Mouse (Mus musculus): ENCODE data around the gene Prdm1. TPM values are rescaled to one million over a fixed set of nuclear protein-coding genes. Genes with fewer than 3 reads are reported as not detected.

The Prdm1 gene
- total RNA-seq, 2 experiments from 2014 or later: 0.91 to 1.7 TPM

- peak; percentile 70 for ATAC-seq (replicated peaks; ENCODE audit: low FRiP score, poor library complexity, severe bottlenecking)
Measured at GRCm38 (mm10) chr10:44458534-44459315, 69.6 kb downstream of the Prdm1 start.

- no peak for ATAC-seq (replicated peaks; ENCODE audit: low FRiP score, poor library complexity, severe bottlenecking)
Measured at GRCm38 (mm10) chr10:44457791-44458533, 70.3 kb downstream of the Prdm1 start.

- no peak for ATAC-seq (replicated peaks; ENCODE audit: low FRiP score, poor library complexity, severe bottlenecking)
Measured at GRCm38 (mm10) chr10:44456757-44457595, 71.3 kb downstream of the Prdm1 start.

DNA sequence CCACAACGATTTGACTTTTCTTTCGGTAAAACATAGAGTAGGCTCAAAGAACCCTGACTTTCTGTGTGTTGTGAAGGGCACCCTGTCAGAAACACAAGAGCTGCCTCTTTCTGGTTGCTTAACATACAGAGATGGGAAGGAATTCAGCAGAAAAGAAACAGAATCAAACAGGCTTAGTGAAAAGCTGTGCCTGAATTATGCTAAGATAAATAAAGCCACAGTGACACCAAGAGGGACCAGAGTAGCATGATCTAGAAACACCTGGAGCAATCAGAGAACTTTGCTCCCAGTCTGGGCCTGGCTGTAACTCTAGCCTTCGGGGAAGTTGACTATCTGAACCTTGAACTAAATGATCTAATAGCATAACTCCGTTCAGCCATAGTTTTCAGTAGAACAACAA, 73.5 kb downstream of the Prdm1 start:
- no peak for ATAC-seq (replicated peaks; ENCODE audit: low FRiP score, poor library complexity, severe bottlenecking)

DNA sequence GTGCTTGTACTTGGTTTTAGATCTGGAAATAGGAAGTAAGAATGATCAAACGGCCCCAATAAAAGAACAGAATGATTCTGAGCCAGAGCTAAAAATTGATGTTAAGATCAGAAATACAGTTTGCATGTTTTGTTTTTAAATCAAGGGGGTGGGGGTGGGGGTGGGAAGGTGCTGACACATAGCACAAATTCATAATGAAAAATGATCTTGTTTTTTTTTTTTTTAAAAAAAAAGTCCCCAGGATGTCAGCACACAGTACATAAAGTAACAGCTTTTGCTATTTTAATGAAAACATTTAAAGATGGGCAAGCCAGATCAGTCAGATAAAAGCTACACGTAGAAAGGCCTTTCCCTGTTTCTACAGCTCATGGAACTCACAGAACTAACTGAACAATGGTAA, 74.2 kb downstream of the Prdm1 start:
- no peak for ATAC-seq (replicated peaks; ENCODE audit: low FRiP score, poor library complexity, severe bottlenecking)

- ATAC-seq (replicated peaks; ENCODE audit: low FRiP score, poor library complexity, severe bottlenecking): no peak
Measured at GRCm38 (mm10) chr10:44450835-44451234, 77.5 kb downstream of the Prdm1 start.

- no peak for ATAC-seq (replicated peaks; ENCODE audit: low FRiP score, poor library complexity, severe bottlenecking)
Measured at GRCm38 (mm10) chr10:44450108-44450507, 78.2 kb downstream of the Prdm1 start.

- no peak for ATAC-seq (replicated peaks; ENCODE audit: low FRiP score, poor library complexity, severe bottlenecking)
Measured at GRCm38 (mm10) chr10:44449666-44450065, 78.6 kb downstream of the Prdm1 start.

DNA sequence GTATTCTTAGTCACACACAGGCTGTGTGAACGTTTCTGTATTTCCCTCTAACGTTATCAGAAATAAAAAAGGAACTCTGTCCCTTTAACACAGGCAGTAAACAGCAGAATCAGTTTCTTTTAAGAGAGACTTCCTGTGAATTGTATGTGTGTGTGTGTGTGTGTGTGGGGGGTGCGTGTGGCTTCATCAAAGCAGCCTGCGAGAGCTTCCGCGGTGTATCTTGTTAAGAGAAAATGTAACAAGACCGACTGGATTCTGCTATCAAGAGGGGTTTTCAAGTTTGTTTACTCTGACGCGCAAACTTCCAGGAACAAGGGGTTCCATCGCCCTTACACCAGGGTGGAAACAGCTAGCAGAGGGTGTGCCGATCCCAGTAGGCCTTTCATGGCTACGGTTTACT, 80.1 kb downstream of the Prdm1 start:
- no peak for ATAC-seq (replicated peaks; ENCODE audit: low FRiP score, poor library complexity, severe bottlenecking)

- ATAC-seq (replicated peaks; ENCODE audit: low FRiP score, poor library complexity, severe bottlenecking): no peak
Measured at GRCm38 (mm10) chr10:44447406-44448139, 80.7 kb downstream of the Prdm1 start.

GRCm38 (mm10) chr10:44447001-44447400, 81.3 kb downstream of the Prdm1 start:
- ATAC-seq (replicated peaks; ENCODE audit: low FRiP score, poor library complexity, severe bottlenecking): no peak

- ATAC-seq (replicated peaks; ENCODE audit: low FRiP score, poor library complexity, severe bottlenecking): no peak
Measured at GRCm38 (mm10) chr10:44444415-44444814, 83.9 kb downstream of the Prdm1 start.

DNA sequence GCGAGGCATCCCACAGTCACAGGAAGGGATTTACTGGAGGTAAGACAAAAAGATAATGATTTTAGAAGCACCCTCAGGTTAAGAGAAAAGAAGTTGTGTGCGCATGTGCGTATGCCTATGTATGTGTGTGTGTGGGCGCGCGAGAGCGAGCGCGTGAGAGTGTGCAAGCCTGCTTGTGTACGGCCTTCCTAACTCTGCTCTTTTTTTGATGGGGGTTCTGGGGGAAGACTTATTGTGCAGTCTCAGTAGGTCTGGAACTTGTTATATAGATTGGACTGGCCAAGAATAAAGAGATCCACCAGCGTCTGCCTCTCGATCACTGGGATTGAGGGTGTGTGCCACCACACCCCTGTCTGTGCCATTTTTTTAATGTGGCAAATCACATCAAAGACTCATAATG, 84.6 kb downstream of the Prdm1 start:
- no peak for ATAC-seq (replicated peaks; ENCODE audit: low FRiP score, poor library complexity, severe bottlenecking)

DNA sequence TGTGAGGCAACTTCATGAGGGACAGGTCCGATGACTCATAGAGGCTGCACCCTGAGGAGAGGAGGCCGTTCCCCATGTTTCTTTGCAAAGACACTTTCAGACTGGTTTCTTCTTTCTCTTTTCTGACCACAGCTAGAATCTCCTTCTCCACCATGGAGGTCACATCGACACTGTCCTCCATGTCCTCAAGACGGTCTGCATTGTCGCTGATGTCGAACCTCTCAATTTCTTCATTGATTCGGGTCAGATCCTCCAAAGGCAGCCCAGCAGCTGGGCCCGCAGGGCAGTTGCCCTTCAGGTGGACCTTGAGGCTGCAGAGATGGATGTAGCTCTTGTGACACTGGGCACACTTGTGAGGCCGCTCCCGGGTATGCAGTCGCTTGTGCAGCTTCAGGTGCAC, 88.6 kb downstream of the Prdm1 start:
- no peak for ATAC-seq (replicated peaks; ENCODE audit: low FRiP score, poor library complexity, severe bottlenecking)

GRCm38 (mm10) chr10:44437614-44438013, 90.7 kb downstream of the Prdm1 start:
- ATAC-seq (replicated peaks; ENCODE audit: low FRiP score, poor library complexity, severe bottlenecking): no peak

DNA sequence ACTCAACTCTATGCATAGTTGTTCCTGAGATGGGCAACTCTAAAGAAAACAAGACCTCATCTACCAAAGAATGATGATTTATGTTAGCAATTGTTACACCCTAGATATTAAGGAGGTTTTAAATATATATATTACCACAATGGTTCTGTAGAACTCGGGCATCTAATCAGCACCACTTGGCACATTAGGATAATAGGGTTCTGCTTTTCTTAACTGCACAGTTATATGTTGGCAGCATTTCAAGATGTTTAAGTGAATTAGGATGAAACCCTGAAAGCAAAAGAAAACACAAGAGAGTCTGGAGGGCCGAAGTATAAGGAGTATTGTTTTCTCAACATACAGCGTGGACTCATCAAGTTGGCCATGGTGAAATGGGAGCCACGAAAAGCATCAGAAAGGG, 92.3 kb downstream of the Prdm1 start:
- no peak for ATAC-seq (replicated peaks; ENCODE audit: low FRiP score, poor library complexity, severe bottlenecking)

- no peak for ATAC-seq (replicated peaks; ENCODE audit: low FRiP score, poor library complexity, severe bottlenecking)
Measured at GRCm38 (mm10) chr10:44434702-44435181, 93.6 kb downstream of the Prdm1 start.

DNA sequence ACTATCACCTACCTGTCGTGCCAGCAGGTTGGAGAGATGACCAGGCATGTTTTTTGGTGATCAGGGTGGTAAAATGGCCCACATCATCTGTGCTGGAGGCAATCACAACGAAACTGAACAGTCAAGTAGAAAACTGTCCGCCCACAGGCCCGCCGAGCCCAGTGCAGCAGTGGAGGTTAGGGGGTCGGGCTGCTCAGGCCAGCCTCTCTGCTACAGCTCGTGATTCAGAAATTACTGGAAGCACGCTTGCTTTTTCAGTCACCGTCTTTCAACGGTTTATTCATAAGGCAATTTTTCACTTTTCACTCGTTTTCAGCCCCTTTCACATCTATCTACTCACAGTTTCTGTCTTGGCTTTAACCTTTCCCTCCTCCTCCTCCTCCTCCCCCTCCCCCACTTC, 96.1 kb downstream of the Prdm1 start:
- ATAC-seq (replicated peaks; ENCODE audit: low FRiP score, poor library complexity, severe bottlenecking): no peak

- no peak for ATAC-seq (replicated peaks; ENCODE audit: low FRiP score, poor library complexity, severe bottlenecking)
Measured at GRCm38 (mm10) chr10:44431689-44432088, 96.6 kb downstream of the Prdm1 start.
